Mouse (Mus musculus): ENCODE measurements around the gene Hoxd4.

Hoxd4 gene

DNA sequence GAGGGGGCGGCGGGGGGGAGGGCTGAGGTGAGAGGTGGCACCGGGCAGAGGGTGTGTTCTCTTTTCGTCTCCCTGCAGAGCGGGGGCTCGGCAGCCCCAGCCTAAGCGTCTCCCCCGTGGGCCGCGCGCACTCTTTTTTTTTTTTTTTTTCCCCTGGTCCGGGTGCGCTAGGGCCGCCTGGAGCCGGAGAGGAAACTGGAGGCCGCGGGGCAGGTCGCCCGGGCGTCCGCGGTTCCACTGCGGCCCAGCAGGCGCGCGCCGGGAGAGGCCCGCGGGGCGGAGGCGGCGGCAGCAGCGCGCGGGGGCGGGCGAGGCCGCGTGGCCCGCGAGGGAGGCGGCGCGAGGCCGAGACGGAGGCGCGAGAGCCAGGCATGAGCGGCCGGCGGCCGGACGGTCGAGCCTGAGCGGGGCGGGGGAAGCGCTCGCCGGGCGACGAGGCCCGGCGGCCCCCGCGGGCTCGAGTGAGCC is 6.7 kb upstream of the Hoxd4 start:
- no peak for DNase-seq (ENCODE audit: low read depth, low spot score)

DNA sequence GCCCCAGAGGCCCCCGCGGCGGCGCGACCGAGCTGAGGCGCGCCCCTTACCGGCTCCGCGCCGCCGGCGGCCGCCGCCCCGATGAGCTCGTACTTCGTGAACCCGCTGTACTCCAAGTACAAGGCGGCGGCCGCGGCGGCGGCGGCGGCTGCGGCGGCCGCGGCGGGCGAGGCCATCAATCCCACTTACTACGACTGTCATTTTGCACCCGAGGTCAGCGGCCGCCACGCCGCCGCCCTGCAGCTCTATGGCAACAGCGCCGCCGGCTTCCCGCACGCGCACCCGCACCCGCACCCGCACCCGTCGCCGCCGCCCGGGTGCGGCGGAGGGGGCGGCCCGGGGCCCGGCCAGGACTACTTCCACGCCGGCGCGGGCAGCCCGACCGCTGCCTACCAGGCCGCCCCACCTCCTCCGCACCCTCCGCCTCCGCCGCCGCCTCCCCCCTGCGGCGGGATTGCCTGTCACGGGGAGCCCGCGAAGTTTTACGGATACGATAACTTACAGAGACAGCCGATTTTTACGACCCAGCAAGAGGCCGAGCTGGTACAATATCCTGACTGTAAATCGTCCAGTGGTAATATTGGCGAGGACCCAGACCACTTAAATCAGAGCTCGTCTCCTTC is 6.2 kb upstream of the Hoxd4 start:
- DNase-seq (ENCODE audit: low read depth, low spot score) = no peak

DNA sequence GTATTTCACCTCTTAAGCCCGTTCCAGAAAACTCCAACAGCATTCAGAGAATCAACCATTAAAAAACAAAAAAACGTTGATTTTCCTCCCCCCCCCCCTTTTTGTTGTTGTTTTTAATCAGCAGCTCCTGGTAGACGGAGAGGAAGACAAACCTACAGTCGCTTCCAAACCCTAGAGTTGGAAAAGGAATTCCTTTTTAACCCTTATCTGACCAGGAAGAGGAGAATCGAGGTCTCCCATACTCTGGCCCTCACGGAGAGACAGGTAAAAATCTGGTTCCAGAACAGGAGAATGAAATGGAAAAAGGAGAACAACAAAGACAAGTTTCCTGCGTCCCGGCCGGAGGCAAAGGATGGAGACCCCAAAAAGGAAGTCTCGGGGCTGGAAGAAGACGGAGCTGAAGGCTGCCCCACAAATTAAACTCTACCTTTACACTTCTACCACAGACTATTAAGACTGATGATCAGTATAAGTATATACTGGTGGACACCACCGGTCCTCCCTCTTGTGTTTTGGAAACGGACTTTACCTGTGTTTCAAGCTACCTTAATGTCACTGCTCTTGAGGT is 5.3 kb upstream of the Hoxd4 start:
- DNase-seq (ENCODE audit: low read depth, low spot score) = no peak

DNA sequence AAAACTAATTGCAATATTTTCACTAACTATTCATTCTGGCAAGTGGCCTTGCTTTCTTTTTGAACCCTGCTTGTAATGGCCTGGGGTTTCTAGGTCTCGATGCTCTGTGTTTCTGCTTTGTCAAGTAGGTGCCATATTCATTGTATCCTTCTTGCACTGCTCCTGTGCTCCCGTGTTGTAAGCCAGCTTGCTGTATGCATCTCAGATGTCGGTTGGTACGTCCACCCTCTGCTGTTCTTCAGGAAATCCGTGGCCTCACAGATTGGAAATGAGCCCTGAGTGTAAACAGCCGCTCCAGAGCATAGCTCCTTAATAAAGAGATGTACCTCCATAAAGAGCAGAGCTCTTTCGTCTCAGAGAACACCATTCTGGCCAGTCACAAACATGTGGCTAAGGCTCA is 4.1 kb upstream of the Hoxd4 start:
- no peak for DNase-seq (ENCODE audit: low read depth, low spot score)

DNA sequence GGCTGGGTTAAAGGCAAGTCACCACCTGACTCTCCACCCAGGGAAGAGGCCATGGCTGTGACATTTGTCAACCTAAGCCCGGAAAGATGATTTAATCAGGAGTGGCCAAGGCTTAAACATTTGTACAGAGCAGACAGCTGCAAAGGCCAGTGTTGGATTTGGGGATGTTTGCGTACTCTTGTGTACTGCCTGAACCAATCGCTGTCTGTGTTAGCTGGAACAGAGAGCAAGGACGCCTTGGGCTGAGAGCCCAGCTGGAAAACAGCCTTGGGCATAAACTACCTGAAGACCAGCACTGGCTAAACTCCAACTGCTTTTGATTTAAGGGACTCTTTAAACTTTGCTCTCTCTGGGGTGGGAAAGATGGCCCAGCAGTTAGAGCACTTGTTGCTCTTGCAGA is 3.1 kb upstream of the Hoxd4 start:
- DNase-seq (ENCODE audit: low read depth, low spot score) = no peak

DNA sequence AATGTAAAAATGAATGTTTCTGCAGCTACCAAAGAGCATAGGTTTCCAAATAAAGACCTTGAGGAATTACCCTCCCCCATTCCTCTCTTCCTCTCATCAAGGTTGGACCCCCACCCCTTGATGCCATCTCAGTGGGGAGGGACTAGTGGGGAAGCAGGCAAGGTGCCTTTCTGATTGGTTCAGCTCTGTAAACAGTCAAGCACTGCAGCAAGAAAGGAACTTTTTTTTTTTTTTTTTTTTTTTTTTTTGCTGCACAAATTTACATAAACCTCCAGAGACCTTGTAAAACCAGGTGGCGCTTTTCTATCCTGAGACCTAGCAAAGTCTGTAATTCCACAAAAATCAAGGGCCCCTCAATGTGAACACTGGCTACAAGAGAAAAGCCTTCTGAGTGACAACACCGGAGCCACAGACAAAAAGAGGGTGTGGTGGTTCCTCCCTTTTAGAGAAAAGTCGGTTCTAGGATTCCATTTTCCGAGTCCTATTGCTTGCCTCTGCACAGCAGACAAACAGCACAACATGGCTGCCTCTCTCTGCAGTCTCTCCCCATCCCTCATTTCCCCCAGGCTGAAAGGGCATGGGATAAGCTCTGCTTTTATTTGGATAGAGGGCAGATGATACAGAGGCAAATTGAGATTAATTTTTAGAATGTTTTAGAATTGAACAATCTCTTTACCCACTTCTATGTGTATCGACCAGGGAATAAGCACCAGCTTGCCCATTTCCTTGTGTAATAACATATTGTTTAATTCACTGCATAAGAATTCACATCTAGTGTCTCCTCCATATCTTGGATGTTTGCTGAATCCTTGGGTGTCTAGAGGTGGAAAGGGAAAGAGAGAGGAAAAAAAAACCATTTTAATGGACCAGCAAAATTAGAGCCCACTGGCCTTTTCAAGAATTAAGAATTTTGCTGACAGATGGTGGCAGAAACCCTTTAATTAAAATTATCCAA is 2.0 kb upstream of the Hoxd4 start:
- DNase-seq (ENCODE audit: low read depth, low spot score) = no peak

DNA sequence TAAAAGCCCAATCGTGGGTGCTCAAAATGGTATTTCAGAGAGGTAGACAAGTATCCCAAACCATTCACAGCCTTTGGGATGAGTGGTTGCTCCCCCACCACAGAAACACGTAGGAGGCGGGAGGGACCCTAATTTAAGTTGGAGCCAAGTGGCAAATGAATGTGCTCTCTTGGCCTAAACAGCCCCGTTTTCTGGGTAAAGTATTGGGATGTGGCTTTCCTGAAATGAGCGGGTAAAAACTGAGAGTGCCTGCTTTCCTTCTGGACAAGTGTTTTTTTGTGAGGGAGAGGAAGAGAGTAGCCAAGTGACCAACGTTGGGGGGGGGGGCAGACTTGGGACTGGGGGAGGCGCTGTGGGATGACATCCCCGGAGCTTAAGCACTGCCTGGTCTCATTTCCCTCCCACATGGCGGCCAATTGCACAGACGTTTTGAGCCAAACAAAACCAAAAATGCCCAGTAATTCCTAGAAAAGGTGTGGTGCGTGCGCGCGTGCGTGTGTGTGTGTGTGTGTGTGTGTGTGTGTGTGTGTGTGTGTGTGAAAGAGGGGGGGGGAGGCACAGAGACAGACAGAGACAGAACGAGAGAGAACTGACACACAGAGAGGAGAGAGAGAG is 693 bp upstream of the Hoxd4 start:
- no peak for DNase-seq (ENCODE audit: low read depth, low spot score)

DNA sequence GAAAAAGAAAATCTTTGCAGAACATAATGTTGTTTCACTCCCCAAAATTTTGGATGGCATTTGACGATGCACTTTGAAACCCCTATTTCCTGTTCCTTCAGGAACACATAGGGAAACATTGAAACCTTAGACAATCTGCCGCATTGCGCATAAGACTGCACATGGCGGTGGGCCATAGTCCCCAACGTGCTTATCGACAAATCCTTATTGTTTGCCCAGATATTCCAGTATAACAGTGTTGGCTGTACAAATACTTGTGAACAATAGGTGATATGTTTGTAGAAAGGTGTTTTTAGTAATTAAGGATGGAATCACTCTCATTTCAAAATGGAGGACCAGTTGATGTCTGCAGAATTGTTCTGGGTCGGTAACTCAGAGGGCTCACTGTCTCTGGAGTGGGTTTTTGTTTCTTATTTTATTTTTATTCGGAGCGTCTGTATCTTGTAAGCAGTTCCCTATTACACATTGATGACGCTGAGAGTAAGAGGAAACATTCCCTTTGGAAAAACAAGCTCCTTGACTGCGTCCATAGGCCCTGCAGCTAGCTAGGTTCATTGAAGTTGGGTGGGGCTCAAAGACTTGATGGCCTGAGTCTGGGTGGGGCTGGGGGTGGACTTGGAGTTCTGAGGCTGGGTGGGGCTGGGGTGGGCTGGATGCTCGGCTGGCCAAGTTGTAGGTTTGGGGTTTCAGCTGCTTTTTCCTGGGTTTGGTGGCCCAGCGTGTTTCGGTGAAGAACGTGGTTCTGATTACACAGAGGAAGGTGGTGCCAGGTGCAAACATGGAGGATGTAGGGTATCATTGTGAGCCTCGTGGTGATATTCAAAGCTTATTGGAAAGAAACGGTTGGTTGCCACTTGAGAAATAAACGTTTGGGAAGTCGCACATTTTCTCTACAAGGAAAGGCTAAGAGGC is 1.8 kb downstream of the Hoxd4 start:
- no peak for DNase-seq (ENCODE audit: low read depth, low spot score)

DNA sequence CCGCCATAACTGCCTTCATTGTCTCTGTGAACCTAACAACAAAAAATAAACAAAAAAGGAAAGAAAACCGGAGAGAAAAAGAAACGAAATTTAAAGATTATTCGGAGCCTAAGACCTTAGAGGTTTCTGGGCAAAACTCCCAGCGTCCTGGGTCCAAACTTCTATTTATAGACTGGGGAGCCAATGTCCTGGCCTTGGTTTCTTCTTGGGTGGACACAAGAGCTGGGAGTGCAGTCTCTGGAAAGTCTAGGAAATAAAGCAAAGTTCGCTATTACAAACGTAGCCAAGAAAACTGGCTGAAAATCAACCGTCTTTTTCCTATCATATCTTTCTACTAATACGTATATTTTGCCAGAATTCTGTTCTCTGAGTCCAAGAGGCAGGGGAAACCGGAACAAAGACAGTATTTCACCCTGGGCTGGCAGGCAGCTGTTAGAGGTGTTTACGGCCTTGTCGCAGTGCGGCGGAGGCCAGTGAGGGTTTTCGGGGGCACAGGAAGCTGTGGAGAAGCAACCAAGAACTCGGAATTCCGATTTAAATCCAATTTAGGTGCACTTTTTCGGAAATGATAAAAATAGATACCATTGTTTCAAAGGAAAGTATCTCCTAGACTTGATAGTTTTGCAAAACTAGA is 2.5 kb downstream of the Hoxd4 start:
- no peak for DNase-seq (ENCODE audit: low read depth, low spot score)

DNA sequence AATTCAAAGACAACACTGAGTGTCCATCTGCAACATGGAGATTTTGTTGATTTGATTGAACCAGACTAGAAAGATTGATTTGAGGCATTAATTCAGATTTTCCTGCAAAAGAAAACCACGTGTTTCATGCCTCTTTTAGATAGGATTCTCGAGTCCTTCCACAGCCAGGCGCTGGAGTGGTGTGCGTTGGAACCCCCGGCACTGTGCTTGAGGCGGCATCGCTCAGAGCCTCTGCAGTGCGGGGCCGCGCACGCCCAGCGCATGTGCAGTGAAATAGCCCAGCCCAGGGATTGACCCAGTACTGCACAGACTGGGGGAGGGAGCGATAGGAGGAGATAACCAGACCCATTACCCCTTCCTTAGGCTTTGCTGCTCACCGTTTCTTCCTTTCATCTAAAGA is 3.2 kb downstream of the Hoxd4 start:
- no peak for DNase-seq (ENCODE audit: low read depth, low spot score)

DNA sequence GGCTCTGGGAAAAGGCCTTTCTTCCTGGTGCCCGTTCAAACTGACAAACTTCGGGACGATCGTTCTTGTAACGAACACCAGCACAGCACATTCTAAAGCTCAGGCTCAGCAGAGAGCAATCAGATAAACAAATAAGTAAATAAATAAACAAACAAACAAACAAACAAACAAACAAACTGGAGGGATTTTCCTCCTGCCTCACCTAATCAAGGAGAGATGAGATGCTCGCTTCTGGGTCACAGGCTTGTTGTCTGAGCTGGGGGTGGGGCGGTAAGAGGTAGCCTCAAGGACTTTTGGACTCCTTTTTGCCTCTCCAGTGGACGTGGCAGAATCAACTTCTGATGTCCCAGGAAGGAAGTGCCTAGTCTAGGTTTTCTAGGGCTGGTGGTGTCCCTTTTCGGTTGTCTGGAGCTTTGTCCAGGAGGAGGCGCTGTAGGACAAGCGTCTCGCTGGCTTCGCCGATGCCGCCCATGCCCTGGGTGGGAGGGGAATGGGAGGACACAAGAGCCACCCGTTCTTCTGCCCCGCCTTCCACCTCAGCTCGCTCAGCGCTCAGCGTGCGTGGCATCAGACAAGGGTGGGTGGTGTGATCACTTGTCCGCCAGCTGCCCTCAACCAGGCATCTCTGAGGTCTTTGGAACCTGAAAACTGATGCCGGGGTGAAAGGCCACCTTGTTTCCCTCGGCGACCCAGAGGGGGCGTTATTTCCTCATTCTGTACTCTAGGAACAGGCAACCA is 3.9 kb downstream of the Hoxd4 start:
- DNase-seq (ENCODE audit: low read depth, low spot score) = peak; percentile 94

DNA sequence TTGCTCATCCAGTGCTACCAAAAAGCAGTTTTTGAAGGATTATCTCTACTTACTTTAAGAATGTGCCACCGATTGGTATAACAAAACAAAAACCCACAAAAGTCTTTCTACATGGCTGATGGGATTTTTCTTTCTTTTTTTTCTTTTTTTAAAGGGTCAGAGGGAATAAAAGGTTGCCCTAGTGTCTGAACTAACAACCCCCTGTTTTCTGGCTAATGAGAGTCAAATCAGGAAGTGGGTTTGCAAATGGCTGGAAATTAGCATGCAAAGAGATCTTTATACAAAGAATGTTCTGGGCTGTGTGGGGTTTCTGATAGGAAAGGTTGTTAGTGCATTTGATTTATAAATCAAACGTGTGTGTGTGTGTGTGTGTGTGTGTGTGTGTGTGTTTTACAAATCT is 8.7 kb downstream of the Hoxd4 start:
- DNase-seq (ENCODE audit: low read depth, low spot score) = no peak

DNA sequence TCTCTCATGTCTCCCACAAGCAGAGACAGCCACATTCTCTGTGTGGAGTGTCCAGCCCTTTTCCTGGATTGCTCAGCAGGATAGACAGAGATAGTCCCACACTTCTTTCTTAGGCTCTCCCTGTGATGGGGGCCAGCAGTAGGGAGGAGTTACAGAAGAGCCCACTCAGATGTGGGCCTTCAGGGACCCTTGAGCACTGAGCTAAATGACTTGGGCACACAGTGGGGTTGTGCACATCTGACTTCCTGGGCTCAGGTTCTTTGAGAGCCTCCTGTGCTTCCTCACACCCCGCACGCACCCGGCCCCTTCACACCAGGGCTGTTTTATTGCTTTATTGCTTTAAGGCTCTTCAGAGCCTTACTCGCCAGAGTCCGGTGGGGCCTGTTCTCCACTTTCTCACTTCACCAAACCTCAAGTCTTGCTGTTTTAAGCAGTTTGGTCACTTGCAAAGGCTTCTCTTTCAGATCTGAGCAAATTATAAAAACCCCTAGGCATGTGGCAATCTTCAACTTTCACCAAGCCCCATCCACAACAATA is 9.3 kb downstream of the Hoxd4 start:
- no peak for DNase-seq (ENCODE audit: low read depth, low spot score)

DNA sequence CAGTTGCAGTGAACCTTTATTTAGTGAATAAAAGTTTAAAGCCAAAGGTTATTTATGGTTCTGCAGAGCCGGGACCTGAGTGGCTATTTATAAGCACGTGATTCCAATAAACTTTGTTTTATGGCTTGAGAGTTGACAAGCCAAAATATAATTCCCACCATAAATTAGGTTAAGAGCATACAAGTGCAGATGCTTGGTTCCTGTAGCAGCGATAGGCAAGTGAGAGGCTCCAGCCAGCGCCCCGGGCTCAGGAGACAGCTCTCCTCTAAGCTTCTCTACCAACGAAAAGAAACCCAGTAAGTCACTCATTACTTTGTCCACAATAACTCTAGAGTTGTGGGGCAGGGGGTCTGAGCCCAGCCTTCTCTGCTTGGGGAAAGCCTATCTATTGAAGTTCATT is 10.2 kb downstream of the Hoxd4 start:
- DNase-seq (ENCODE audit: low read depth, low spot score) = no peak

DNA sequence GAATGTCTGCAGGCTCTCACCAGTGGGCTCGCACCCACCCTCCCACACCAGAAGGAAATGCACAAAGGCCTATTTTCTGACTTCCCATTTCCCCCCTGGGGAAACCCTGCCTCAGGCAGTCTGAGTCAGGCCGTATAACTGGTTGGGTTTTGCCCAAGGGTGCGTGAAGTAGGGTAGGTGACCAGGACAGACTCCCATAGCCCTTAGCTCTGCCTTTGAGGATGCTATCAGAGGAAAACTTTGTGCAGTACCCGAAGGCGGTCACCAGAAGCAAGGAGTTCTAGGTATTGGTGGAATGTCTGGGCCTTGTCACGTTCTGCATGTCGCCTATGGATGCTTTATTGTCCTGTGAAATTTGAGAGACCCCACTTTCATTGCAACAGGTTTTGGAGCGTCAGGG is 11.2 kb downstream of the Hoxd4 start:
- DNase-seq (ENCODE audit: low read depth, low spot score) = no peak

DNA sequence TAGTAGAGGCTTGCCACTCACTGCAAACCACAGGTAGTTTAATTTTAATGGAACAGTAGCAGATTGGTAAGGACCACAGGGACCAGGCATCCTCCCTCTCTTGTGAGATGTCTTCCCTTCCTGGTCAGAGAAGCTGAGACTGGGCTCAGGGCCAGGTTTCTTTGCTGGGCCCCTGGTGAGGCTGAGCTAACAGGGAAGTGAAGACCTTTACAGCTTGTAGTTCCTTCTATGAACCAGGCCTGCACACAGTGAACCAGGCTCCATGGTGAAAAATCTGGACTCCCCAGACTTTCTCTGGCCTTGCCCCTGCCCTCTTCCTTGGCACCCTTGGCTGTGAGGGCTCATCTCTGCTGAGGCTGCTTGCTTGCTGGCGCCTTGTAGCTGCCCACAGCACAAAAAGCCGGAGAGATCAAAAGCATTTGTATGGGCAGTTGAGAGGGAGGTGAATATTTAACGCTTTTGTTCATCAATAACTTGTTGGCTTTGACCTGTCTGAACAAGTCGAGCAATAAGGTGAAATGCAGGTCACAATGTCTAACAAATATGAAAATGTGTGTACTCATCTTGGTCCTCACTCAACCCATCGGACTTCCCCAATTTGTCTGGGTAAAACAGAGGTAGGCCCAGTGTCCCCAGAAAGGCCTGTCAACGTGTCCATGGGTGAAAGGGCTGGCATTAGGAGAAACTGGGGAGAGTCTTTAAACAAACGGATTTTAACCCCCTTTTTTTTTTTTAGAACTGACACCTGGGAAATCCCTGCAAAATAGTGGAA is 12.7 kb downstream of the Hoxd4 start:
- DNase-seq (ENCODE audit: low read depth, low spot score) = no peak

DNA sequence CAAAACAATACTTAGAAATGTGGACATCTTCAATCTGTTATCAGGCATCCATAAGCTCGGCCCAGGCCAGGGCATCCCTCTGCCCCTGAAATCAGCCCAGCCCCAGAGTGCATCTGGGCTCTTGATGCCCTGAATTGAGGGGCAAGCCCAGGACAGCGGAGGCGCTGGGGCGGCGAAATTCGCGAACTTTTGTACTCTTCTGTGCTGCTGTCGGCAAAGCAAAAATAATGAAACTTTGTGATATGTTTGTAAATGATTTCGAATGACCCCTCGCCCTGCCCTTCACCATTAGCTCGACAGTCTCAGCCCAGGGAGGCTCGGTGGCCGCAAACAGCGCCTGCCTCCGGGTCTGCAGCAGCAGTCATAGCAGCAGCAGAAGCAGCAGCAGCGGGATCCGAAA is 13.4 kb downstream of the Hoxd4 start:
- DNase-seq (ENCODE audit: low read depth, low spot score) = no peak

DNA sequence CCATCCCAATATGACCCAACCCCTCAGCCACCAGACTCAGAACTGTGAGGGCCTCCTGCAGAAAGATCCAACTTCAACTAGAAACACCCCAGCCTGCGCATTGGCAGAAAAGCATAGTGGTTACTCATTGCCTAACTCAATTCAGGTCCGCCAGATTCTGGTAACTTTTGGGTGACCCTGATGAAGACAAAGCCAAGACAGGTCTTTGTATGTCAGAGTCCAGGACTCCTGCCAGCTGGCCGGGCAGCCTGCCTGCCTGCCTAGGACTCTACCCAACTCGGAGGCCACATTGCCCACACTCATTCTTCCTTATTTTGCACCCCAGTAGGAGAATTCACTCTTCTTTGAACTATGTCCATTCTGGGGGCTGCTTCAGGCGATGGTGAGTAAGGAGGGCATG is 14.8 kb downstream of the Hoxd4 start, which contains the start of gene Gm28230:
TSS of gene Gm28230 (plus strand) at position 178 of the 400 bp plus-strand sequence.
- DNase-seq (ENCODE audit: low read depth, low spot score) = no peak
